Mouse (Mus musculus): Measurements from ENCODE around the gene Ubl5. TPM values are rescaled to one million over a fixed set of nuclear protein-coding genes. Genes with fewer than 3 reads are reported as not detected.
"Not testable (repeated sequence)": the region's sequence is repeated elsewhere in the genome, so short reads cannot be mapped to it uniquely, and the experiment has no call there.

Ubl5 gene
- polyA plus RNA-seq, 1 experiment from 2014 or later, result 481 TPM

DNA sequence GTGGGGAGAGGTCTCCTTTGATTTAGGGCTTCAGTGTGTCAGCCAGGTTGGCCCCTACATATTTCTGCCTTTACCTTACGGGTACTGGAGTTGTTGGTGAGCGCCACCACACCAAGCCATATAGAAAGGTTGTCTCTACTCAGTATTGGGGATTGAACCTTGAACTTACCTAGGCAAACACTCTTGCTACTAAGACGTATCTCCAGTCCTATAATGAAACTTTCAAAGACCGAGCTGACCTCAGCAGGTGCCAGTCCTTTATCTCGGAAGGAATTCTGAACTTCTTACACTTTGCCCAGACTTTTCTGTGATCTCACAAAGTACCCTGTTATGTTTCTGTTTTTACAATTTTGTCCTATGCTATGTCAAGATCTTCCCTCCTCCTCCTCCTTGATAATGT lies 30.7 kb upstream of the Ubl5 start:
- DNase-seq (ENCODE audit: low spot score) (no peak), ATAC-seq (ENCODE audit: low FRiP score, low TSS enrichment) (no peak)
- H3K4me2 ChIP-seq (replicated peaks; ENCODE audit: low read depth), result no peak overlapping the region
- no peak overlapping the region for H3K27ac ChIP-seq (replicated peaks)
- no peak overlapping the region for H3K9ac ChIP-seq (ENCODE audit: low read length)
- H3K4me1 ChIP-seq (replicated peaks; ENCODE audit: control insufficient read depth, insufficient read depth), result no peaks in the 10 kb centered on the region
- H3K4me3 ChIP-seq (ENCODE audit: low read depth, low read length), result no peak overlapping the region
- WGBS, result 74% methylated on average over 5 of the region's 5 CpGs
- H3K9me3 ChIP-seq (ENCODE audit: control insufficient read depth, low read length), result no peaks in the 10 kb centered on the region
- H3K36me3 ChIP-seq (ENCODE audit: control insufficient read depth, insufficient read depth, low read length), result no peaks in the 10 kb centered on the region
- TF ChIP-seq CTCF (IDR thresholded peaks at IDR 0.05; ENCODE audit: low read depth) (no peak), EP300 (optimal IDR thresholded peaks at IDR 0.05) (no peak)
- H3K27me3 ChIP-seq (ENCODE audit: control insufficient read depth, insufficient read depth, low read length), result no peaks in the 10 kb centered on the region

DNA sequence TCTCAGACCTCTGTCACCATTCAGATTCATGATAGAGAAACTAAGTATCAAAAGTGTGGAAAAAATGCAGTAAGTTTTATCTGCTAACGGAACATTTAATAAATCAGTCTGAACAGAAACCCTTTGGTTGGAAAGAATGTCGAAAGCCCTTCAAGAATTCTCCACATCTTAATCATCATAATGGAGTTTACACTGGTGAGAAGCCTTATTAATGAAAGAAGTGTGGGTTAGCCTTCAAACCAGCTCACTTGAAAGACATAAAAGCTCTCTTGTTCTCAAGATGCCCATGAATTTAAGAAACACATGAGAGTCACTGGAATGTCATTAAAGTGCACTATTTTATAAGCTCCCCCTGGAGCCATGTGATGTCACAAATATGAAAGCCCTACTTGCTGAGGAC lies 26.0 kb upstream of the Ubl5 start:
- Histone ChIP-seq H3K4me3 (ENCODE audit: low read depth, low read length) (no peak overlapping the region), H3K36me3 (ENCODE audit: control insufficient read depth, insufficient read depth, low read length) (no peaks in the 10 kb centered on the region), H3K4me1 (replicated peaks; ENCODE audit: control insufficient read depth, insufficient read depth) (no peaks in the 10 kb centered on the region), H3K9ac (ENCODE audit: low read length) (no peak overlapping the region), H3K27me3 (ENCODE audit: control insufficient read depth, insufficient read depth, low read length) (no peaks in the 10 kb centered on the region), H3K9me3 (ENCODE audit: control insufficient read depth, low read length) (no peaks in the 10 kb centered on the region), H3K27ac (replicated peaks) (no peak overlapping the region), H3K4me2 (replicated peaks; ENCODE audit: low read depth) (no peak overlapping the region)
- DNase-seq (ENCODE audit: low spot score) (no peak), ATAC-seq (ENCODE audit: low FRiP score, low TSS enrichment) (no peak)
- TF ChIP-seq CTCF (IDR thresholded peaks at IDR 0.05; ENCODE audit: low read depth) (no peak), EP300 (optimal IDR thresholded peaks at IDR 0.05) (no peak)
- WGBS, result 87% methylated on average over 2 of the region's 2 CpGs

DNA sequence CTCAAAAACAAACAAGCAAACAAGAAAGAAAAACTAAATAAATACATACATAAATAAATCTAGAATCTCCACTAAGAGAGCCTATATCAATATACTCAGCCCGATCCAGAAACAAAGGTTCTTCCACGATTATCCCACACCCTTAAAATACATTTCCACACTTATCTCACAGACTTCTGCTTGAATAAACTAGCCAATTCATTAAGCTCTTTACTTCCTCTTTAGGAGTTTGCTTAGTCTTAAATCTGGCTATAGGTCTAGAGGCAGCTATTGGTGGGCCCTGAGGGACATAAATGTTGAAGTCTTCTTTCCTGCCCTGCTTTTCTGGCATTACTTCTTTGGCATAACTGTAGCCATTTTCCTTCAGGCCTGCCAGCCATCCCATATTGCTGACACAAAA lies 11.3 kb upstream of the Ubl5 start:
- no peak for DNase-seq (ENCODE audit: low spot score)
- Histone ChIP-seq H3K9me3 (ENCODE audit: control insufficient read depth, low read length) (no peaks in the 10 kb centered on the region), H3K27me3 (ENCODE audit: control insufficient read depth, insufficient read depth, low read length) (no peaks in the 10 kb centered on the region), H3K4me3 (ENCODE audit: low read depth, low read length) (no peak overlapping the region), H3K4me1 (replicated peaks; ENCODE audit: control insufficient read depth, insufficient read depth) (no peaks in the 10 kb centered on the region), H3K27ac (replicated peaks) (no peak overlapping the region), H3K4me2 (replicated peaks; ENCODE audit: low read depth) (no peak overlapping the region), H3K36me3 (ENCODE audit: control insufficient read depth, insufficient read depth, low read length) (no peaks in the 10 kb centered on the region), H3K9ac (ENCODE audit: low read length) (no peak overlapping the region)
- TF ChIP-seq CTCF (IDR thresholded peaks at IDR 0.05; ENCODE audit: low read depth) (no peak), EP300 (optimal IDR thresholded peaks at IDR 0.05) (no peak)
- 67% methylated on average over 2 of the region's 2 CpGs for WGBS
- ATAC-seq (ENCODE audit: low FRiP score, low TSS enrichment), result no peak

DNA sequence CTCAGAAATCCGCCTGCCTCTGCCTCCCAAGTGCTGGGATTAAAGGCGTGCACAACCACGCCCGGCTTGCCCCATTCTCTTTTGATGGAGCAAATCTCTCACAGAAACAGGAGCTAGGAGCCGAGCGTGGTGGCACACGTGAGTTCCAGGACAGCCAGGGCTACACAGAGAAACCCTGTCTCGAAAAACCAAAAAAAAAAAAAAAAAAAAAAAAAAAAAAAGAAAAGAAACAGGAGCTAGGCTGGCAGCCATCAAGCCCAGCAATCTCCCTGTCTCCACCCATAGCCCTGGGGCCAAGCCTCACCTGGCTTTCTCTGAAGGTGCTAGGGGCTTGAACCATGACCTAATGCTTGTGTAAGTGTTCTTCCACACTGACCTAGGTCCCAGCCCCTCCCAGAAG lies 7.0 kb upstream of the Ubl5 start:
- H3K9me3 ChIP-seq (ENCODE audit: control insufficient read depth, low read length); H3K27me3 ChIP-seq (ENCODE audit: control insufficient read depth, insufficient read depth, low read length): not testable (repeated sequence)

DNA sequence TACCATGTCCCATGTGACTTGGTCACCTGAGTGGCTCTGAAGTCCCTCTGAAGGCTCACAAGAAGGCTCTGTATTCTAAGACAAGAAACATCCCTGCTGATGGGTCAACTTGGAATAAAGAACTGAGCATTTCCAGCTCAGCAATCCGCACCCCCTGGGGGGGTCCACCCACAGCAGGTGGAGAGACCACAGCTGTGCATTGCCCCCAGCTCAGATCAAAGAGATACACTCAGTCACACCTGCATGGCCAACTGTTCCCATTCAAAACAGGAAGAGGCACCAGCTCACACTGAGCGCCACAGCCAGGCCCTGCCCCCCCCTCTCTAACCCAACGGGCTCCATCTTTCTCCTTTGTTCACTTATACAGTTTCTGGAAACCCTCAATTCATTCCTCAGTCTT lies 6.4 kb upstream of the Ubl5 start:
- H3K4me2 ChIP-seq (replicated peaks; ENCODE audit: low read depth), result no peak overlapping the region
- TF ChIP-seq CTCF (IDR thresholded peaks at IDR 0.05; ENCODE audit: low read depth) (no peak), EP300 (optimal IDR thresholded peaks at IDR 0.05) (no peak)
- ATAC-seq (ENCODE audit: low FRiP score, low TSS enrichment) (no peak), DNase-seq (ENCODE audit: low spot score) (no peak)
- H3K9ac ChIP-seq (ENCODE audit: low read length), result no peak overlapping the region
- WGBS, result 89% methylated on average over 3 of the region's 3 CpGs
- H3K27me3 ChIP-seq (ENCODE audit: control insufficient read depth, insufficient read depth, low read length), result no peaks in the 10 kb centered on the region
- no peaks in the 10 kb centered on the region for H3K4me1 ChIP-seq (replicated peaks; ENCODE audit: control insufficient read depth, insufficient read depth)
- H3K4me3 ChIP-seq (ENCODE audit: low read depth, low read length), result no peak overlapping the region
- H3K27ac ChIP-seq (replicated peaks), result no peak overlapping the region
- peaks cover 16% of the 10 kb centered on the region for H3K36me3 ChIP-seq (ENCODE audit: control insufficient read depth, insufficient read depth, low read length)
- no peaks in the 10 kb centered on the region for H3K9me3 ChIP-seq (ENCODE audit: control insufficient read depth, low read length)

More for the DNA sequence above, 7.0 kb upstream of the Ubl5 start:
- H3K4me1 ChIP-seq (replicated peaks; ENCODE audit: control insufficient read depth, insufficient read depth); H3K4me3 ChIP-seq (ENCODE audit: low read depth, low read length); H3K4me2 ChIP-seq (replicated peaks; ENCODE audit: low read depth); ATAC-seq (ENCODE audit: low FRiP score, low TSS enrichment); H3K9ac ChIP-seq (ENCODE audit: low read length); H3K27ac ChIP-seq (replicated peaks); DNase-seq (ENCODE audit: low spot score): not testable (repeated sequence)
- H3K36me3 ChIP-seq (ENCODE audit: control insufficient read depth, insufficient read depth, low read length), result peaks cover 16% of the 10 kb centered on the region
- WGBS, result 95% methylated on average over 8 of the region's 8 CpGs

DNA sequence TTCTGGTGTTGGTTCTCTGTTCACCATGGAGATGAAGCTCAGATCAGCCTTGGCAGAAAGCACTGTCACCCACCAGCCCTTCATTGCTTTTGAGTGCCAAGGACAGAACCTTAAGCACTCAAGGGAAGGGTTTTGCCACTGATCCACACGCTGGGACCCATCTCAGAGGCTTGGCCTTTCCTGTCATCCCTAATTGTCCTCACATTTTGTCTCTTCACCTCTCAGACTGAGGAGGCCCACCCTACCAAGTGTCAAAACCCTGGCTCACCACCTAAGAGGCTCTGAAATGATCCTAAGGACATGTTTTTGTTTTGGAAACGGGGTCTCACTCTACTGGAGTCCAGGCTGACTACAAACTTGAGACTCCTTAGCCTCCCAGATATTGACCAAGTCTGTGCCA lies 5.9 kb upstream of the Ubl5 start:
- Histone ChIP-seq H3K4me3 (ENCODE audit: low read depth, low read length) (no peak overlapping the region), H3K4me2 (replicated peaks; ENCODE audit: low read depth) (no peak overlapping the region), H3K27me3 (ENCODE audit: control insufficient read depth, insufficient read depth, low read length) (no peaks in the 10 kb centered on the region), H3K9me3 (ENCODE audit: control insufficient read depth, low read length) (no peaks in the 10 kb centered on the region), H3K9ac (ENCODE audit: low read length) (no peak overlapping the region), H3K27ac (replicated peaks) (no peak overlapping the region), H3K4me1 (replicated peaks; ENCODE audit: control insufficient read depth, insufficient read depth) (no peaks in the 10 kb centered on the region), H3K36me3 (ENCODE audit: control insufficient read depth, insufficient read depth, low read length) (peaks cover 16% of the 10 kb centered on the region)
- TF ChIP-seq EP300 (optimal IDR thresholded peaks at IDR 0.05), result no peak
- DNase-seq (ENCODE audit: low spot score) (no peak), ATAC-seq (ENCODE audit: low FRiP score, low TSS enrichment) (no peak)
- 87% methylated on average over 2 of the region's 2 CpGs for WGBS

Measured in stomach, postnatal 0 days (tissue).